Mouse (Mus musculus) kidney, postnatal 36 days (tissue): ENCODE measurements around the gene Cnot10.

Source experiments
- DNase-seq, 2 experiments: peaks; one replicate each; pipeline ENCODE4 v3.0.0; 2021 to 2022; ENCODE audit warnings: mixed read lengths in 2 of 2

Cnot10 gene

GRCm38 (mm10) chr9:114639839-114640646 lies at the start of gene Cnot10:
TSS of gene Cnot10 (minus strand) at chr9:114640184.
- DNase-seq, result peak; percentile 98 to 100

DNA sequence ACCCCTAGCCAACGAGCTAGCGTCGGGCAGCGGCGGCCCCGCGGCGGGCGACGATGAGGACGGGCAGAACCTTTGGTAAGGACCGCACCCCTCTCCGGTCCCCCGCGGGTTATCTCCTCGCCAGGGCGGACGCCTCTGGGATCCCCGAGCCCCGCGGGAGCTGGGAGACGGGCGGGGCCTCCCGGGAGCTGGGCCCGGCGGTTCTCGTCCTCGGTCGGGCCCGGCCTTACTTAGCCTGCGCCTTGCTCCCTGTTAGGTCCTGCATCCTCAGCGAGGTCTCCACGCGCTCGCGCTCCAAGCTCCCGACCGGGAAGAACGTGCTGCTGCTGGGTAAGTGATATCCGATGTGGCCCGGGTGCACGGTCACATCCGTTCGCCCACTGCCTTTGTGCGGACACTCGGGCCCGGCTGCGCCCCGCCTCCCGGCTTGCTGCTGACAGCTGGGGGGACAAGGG lies 49.0 kb upstream of the Cnot10 start:
- DNase-seq, result peak in 1 of 2 experiments; percentile 57

DNA sequence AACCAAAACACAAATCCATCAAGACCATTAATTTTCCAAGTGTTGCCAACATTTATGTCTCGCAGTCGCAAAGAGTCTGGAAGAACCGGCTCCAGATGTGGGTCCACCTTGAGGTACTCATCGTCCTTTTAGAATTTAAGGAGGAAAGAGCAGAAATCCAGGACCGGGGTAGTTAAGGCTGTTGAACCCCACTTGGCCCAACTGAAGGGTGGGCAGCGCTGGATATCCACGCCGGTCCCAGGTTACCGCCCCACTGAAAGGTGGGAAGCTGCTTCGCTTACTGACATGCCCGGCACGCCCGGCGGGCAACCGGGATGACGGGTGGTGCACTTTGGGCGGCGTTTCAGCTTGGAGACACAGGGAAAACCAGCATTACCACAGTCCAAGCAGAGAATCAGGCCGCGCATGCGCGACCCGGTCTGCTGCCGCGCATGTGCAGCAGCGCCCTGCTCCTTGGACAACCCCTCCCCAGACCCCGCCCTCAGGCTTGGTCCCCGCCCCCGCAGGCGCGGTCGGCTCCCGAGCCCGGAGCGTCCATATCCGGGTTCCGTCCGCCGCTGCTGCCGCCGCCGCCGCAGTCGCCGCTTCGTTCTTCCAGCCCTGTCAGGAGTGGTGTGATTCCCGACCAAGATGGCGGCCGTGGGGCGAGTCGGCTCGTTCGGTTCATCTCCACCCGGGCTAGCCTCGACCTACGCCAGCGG lies 48.4 kb upstream of the Cnot10 start, which contains the start of gene Dync1li1:
Gene Dync1li1, plus strand, starts transcription at position 539 of the 701 bp plus-strand sequence.
- DNase-seq, result peak; percentile 98 to 99

GRCm38 (mm10) chr9:114687639-114688038 lies 47.7 kb upstream of the Cnot10 start:
- no peak for DNase-seq

DNA sequence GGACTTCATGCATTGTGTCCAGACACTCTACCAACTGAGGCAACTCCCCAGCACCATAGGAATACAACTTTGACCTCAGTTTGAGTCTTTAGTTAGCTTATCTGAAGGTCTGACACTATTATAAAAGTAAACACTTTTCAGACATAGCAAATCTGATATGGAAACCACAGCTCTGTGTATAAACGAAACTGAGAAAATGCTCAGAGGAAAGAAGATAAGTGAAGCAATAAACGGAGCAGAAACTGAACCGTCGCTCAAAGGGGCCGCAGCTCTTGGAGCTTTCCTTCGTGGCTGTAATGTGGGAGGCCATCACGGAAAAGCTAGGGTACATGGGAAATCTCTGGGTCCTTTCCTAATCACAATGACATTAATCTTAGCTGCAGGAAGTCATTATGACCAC lies 46.3 kb upstream of the Cnot10 start:
- no peak for DNase-seq

- DNase-seq, result no peak
Measured at GRCm38 (mm10) chr9:114682193-114682592, 42.2 kb upstream of the Cnot10 start.

DNA sequence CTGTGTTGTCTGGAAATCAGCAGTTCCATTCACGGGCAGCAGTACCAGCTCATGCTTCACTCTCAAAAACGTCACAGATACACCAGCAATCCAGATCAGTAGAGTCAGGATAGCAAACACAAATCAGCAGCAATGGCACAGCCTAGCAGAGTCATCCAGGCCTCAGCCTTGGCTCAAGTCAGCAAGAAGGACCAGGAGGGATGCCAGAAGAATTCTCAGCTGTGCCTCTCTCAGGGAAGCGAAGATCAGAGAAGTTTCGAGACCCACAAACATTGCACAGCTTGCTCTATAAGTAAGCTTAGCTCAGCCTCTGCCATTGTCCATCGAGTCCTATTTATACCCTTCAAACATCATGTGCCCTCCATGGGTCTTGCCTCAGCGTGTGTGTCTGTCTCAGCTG lies 40.5 kb upstream of the Cnot10 start:
- no peak for DNase-seq

DNA sequence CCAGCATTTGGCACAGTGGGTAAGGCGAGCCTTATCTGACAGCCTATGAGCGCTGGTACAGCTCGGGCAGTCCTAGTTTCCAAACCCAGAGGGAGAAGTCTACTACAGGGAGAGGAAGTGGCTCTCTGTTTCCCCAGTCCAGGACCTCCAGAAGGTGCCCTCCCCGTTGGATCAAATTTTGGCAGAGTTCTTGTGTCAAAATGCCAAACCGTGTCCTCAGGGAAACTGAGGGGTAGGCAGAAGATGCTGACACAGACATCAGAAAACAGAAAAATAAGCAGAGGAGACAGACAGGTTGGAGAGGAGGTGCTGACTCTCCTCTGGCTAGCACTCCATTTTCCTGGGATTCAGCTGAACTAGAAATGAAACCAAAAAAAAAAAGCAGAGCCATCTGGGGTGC lies 40.0 kb upstream of the Cnot10 start:
- no peak for DNase-seq

DNA sequence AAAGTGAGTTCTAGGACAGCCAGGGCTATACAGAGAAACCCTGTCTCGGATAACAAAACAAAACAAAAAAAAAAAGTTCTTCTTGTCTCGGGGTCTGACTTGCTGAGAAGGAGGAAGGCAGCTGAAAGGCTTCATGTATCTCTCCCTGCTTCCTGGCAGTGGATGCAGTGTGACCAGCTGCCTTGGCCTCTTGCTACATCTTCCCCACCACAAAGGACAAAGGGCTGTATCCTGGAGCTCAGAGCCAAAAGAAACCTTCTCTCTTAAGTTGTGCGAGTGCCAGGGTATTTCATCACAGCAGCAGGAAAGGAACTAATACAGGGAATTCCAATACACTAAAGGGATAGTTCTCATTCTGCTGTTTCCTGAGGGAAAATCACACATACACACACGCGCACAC lies 38.6 kb upstream of the Cnot10 start:
- DNase-seq, result no peak

- DNase-seq, result no peak
Measured at GRCm38 (mm10) chr9:114673626-114674025, 33.6 kb upstream of the Cnot10 start.

GRCm38 (mm10) chr9:114672703-114673561 lies 32.9 kb upstream of the Cnot10 start:
- peak; percentile 26 to 49 for DNase-seq

DNA sequence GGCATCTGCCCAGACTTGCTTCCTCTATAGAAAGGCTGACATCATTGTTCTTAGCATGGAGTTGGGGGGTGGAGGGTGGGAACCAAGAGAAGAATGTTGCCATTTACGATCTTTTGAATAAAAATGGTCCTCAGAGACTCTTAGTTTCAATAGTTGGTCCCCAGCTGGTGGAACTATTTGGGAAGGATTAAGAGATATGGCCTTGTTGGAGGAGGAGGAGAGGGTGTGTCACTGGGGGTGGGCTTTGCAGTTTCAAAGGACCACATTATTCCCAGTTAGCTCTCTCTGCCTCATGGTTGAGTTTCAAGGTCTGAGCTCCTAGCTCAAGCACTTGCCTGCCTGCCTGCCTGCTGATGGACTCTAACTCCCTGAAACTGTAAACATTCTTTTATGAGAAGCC lies 32.0 kb upstream of the Cnot10 start:
- DNase-seq, result no peak

DNA sequence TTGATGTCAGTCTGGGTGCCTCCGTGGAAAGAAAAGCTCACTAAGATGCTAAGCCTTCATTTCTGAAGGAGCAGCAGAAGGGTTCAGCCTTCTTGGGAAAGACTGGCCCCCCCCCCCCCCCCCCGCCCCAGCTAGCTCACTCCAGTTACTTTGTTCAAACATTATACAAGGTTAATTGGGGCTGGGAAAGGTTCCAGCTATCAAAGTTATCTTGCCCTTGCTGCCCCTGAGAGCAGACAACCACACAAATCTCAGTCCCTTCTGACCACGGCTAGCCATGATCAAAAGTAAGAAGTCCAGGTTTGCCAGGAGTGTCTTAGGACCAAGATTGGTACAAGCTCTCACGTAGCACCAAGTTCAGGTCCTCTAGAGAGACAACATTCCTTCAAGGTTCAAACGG lies 29.0 kb upstream of the Cnot10 start:
- peak; percentile 34 to 70 for DNase-seq

DNA sequence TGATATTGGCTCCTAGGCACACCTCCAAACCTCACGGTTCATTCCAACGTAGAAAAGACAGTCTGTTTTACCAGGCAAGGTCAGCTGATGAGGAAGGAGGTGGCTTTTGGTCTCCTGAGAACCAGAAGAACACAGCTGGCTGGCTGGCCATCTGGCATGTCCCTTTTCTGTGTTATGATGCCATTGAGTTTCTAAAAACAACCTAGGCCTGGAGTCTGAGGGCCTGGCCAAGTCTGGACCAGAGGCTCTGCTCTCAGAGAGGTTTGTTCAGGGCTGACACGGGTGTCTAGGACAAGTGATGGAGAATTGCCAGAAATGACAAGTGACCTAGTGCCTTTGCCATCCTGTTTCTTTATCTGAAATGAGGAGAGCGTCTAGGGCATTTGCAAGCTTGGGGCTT lies 28.1 kb upstream of the Cnot10 start:
- no peak for DNase-seq

- no peak for DNase-seq
Measured at GRCm38 (mm10) chr9:114666858-114667257, 26.9 kb upstream of the Cnot10 start.

DNA sequence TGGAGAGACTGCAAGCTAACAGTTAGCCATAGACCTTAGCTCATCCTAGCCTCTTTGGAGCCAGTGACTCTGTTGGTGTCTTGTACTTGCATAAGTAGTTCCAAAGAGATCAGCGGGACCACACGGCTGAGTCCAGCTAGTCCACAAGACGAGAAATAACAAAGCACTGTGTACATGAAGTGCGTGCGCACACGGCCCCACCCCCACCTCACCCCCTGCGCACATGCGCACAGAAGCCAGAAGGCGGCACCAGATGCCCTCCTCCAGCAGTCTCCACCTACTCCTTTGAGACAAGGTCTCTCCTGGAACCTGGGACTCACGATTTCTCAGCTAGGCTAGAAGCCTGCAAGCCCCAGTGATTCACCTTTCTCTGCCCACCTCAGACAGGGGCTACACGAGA lies 23.8 kb upstream of the Cnot10 start:
- no peak for DNase-seq

GRCm38 (mm10) chr9:114661991-114662390 lies 22.0 kb upstream of the Cnot10 start:
- DNase-seq, result peak; percentile 35 to 56

- no peak for DNase-seq
Measured at GRCm38 (mm10) chr9:114660983-114661382, 21.0 kb upstream of the Cnot10 start.

DNA sequence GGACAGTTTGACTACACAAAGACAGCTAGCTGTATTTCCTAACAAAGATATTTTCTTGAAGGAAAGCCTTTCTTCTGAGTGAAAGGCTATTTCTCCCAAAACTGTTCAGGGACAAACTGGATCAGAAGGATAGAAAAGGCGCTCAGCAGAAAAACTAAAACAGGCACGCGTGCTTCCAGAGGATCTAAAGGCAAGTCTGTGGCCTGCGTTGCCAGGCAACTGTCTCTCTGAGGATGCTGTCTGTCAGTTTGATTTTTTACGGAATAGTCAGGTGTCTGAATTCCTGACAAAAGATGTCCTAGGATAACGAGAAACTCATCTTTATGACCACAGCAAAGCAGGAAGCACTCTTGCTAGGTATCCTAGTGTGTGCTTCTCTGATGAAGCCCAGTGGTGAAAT lies 20.5 kb upstream of the Cnot10 start:
- no peak for DNase-seq

DNA sequence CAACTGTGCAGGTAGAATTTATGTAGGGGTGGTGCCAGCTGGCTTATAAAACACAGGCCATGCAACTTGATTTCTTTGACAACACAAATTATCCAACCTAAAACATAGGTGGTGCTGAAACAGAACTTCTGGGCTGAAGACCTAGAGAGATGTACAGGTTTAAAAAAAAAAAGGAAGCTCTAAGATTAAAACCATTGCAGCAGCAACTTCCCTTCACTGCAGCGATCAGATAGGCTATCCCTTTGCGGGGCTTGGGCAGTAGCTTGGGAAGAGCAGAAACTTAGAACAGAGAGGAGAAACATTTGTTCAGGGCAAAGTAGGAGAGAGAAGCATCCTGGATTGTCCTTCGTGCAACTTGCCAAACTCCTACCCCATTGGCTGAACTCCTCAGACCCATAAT lies 16.7 kb upstream of the Cnot10 start:
- no peak for DNase-seq

DNA sequence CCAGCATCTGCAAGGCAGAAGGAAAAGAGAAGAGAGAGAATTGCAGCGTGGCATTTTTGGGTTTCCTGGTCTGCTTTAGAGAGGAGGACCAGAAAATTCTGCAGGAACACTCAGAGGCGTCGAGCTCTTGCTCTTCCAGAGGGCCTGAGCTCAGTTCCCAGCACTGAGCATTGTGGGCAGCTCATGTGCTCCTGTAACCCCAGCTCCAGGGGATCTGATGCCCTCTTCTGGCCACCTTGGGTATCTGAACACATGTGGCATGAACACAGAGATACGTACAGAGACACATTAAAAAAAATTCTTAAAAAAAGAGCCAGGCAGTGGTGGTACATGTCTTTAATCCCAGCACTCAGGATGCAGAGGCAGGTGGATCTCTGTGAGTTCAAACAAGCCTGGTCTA lies 15.4 kb upstream of the Cnot10 start:
- DNase-seq, result no peak

DNA sequence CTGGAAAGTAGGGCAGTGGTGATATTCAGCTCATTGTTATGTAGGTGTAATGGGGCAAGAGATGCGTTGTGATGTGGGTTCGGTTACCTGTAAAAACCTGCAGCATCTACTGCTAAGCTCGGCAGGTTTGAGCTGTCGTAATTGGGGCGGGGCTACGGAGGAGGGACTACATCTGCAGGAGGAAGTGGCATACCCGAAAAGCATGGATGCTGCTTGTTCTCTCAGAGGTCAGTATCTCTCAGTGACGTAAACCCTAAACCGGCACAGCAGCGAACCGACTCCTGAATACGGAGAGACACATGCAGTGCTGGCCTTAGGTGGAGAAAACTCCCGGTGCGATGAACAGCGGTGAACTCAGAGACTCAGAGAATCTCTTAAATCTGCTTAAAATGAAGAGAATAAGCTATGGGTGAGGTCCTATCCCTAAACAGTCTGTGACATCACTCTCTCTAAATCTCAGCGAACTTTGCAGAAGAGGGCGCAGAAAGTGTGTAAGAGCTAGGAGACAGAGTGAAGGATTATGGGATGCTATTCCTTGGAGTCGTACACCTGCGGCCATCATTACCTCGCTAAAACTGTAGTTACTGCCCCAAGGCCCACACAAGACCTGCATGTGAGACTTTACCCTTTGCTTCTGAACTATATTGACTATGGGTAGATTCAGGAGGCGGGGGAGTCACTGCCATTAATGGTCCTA lies 11.1 kb upstream of the Cnot10 start:
- no peak for DNase-seq

DNA sequence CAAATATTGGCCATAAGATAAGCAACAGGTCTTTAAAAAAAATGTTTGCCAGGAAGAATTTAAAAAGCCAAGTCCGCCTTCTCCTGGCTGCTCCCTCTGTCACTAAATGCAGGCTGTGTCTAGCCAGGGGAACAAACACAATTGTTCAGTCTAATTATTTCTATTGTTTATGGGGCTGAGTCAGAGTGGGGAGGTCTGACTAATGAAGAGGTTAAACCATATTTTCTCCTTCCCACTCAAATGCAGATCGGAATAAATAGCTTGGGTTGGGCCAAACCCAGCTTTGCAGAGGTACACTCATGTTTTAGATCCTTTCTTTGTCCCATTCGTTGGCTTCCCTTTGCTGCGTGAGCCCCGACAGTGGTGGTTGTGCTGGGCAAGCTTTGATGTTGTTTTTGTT lies 9.4 kb upstream of the Cnot10 start:
- DNase-seq, result no peak
